Mouse (Mus musculus) lung, embryonic 14.5 days (tissue): ENCODE results near the gene Lnpep. TPM values are rescaled to one million over a fixed set of nuclear protein-coding genes. Genes with fewer than 3 reads are reported as not detected.

Source experiments
- ATAC-seq: fragments of 200-750 bp; cut with Nextera tagmentation; 2 replicates; pipeline ENCODE4 v1.8.0; 2017; ENCODE audit warnings: mild to moderate bottlenecking, moderate TSS enrichment, moderate library complexity; ENCODE audit not compliant: insufficient read depth
- DNase-seq: peaks from one replicate; pipeline ENCODE4 v3.0.0-alpha.2; 2015
- H3K27ac ChIP-seq: fragments of 300-500 bp; sonication (generic); 2 replicates; pipeline ENCODE4 v1.5.1; 2014; ENCODE audit warnings: low read depth, mild to moderate bottlenecking, moderate library complexity
- H3K27me3 ChIP-seq: fragments of 300-500 bp; sonication (generic); 2 replicates; pipeline ENCODE4 v1.6.1; 2014; ENCODE audit warnings: low read length, control low read depth; ENCODE audit not compliant: insufficient read depth
- H3K36me3 ChIP-seq: fragments of 300-500 bp; sonication (generic); 2 replicates; pipeline ENCODE4 v1.6.1; 2014; ENCODE audit warnings: control low read depth; ENCODE audit not compliant: insufficient read depth
- H3K4me1 ChIP-seq: fragments of 300-500 bp; sonication (generic); 2 replicates; pipeline ENCODE4 v1.6.1; 2014; ENCODE audit warnings: antibody characterized with exemption, control low read depth; ENCODE audit not compliant: insufficient read depth
- H3K4me2 ChIP-seq: fragments of 300-500 bp; sonication (generic); 2 replicates; pipeline ENCODE4 v1.6.1; 2014; ENCODE audit warnings: mild to moderate bottlenecking
- H3K4me3 ChIP-seq: fragments of 300-500 bp; sonication (generic); 2 replicates; pipeline ENCODE4 v1.5.1; 2014; ENCODE audit warnings: low read depth, low read length
- H3K9ac ChIP-seq: fragments of 300-500 bp; sonication (generic); 2 replicates; pipeline ENCODE4 v1.6.1; 2014
- H3K9me3 ChIP-seq: fragments of 300-500 bp; sonication (generic); 2 replicates; pipeline ENCODE4 v1.6.1; 2016; ENCODE audit warnings: low read depth, low read length, control low read depth
- CTCF ChIP-seq: IDR thresholded peaks from 2 replicates; pipeline ENCODE4 v1.5.1; 2016; ENCODE audit warnings: antibody characterized with exemption, low read depth
- WGBS: fragments of 180-500 bp; shearing (Covaris S2); extraction: QIAGEN DNeasy Blood & Tissue Kit; methylation state at CpG from one replicate; pipeline ENCODE4 v1.1.7; 2014; 5-methylcytosine and 5-hydroxymethylcytosine counted together
- polyA plus RNA-seq: library from polyadenylated mRNA; unstranded; fragments of >200 nt; fragmentation: Nextera tagmentation; extraction: Ambion mirVana; gene quantifications from 2 replicates; pipeline ENCODE4 v1.2.1, GENCODE M21; 2014

The Lnpep gene
- polyA plus RNA-seq, 1 experiment from 2014 or later: 8.4 TPM

DNA sequence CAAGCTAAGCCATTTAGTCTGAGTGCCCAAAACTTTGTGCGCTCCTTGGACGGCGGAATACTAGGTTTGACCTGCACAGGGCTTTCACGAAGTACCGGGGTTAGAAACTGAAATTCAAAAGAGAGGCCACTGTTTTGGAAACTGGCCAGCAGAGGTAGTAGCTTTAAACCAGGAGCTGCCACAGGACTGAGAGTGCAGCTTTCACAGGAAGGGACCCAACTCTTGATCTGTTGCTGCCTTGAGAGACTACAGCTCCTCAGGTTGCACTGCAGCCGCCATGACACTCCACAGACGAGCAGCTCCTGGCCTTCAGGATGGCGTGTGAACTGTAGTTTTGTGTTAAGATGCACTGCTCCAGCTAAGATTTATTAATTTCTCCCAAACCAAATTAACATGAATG, 132.7 kb downstream of the Lnpep start:
- H3K4me2 ChIP-seq: no peak overlapping the region
- no peak overlapping the region for H3K9ac ChIP-seq
- DNase-seq (no peak), ATAC-seq (no peak)
- H3K4me1 ChIP-seq: no peaks in the 10 kb centered on the region
- H3K9me3 ChIP-seq: no peaks in the 10 kb centered on the region
- no peaks in the 10 kb centered on the region for H3K36me3 ChIP-seq
- no peak overlapping the region for H3K4me3 ChIP-seq
- no peak for TF ChIP-seq CTCF
- H3K27me3 ChIP-seq: no peaks in the 10 kb centered on the region
- no peak overlapping the region for H3K27ac ChIP-seq
- WGBS: 80% methylated on average over 8 of the region's 8 CpGs

DNA sequence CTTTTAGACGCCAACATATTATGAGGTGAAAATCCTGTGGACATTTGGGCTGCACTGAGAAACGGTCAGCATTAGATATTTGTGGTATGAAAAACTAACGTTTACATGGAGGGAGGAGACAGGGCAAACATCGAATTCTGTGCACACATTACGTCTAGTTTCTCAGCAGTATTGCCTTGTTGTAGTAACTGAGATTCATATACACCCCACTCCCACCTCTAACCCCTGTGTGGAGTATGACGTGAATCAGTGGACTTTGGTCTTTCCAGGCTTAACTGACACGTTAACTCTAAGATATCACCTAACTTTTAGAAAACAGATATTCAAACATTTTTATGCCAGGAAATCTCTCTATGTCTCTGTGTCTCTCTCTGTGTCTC, 133.2 kb downstream of the Lnpep start:
- 42% methylated on average over 7 of the region's 7 CpGs for WGBS
- DNase-seq: no peak
- Histone ChIP-seq H3K4me1 (no peaks in the 10 kb centered on the region), H3K36me3 (no peaks in the 10 kb centered on the region), H3K4me3 (no peak overlapping the region), H3K27ac (no peak overlapping the region), H3K4me2 (no peak overlapping the region; the same call in 1 of the 2 replicates), H3K27me3 (no peaks in the 10 kb centered on the region), H3K9ac (no peak overlapping the region), H3K9me3 (no peaks in the 10 kb centered on the region)
- no peak for TF ChIP-seq CTCF
- peak; percentile 49 for ATAC-seq

DNA sequence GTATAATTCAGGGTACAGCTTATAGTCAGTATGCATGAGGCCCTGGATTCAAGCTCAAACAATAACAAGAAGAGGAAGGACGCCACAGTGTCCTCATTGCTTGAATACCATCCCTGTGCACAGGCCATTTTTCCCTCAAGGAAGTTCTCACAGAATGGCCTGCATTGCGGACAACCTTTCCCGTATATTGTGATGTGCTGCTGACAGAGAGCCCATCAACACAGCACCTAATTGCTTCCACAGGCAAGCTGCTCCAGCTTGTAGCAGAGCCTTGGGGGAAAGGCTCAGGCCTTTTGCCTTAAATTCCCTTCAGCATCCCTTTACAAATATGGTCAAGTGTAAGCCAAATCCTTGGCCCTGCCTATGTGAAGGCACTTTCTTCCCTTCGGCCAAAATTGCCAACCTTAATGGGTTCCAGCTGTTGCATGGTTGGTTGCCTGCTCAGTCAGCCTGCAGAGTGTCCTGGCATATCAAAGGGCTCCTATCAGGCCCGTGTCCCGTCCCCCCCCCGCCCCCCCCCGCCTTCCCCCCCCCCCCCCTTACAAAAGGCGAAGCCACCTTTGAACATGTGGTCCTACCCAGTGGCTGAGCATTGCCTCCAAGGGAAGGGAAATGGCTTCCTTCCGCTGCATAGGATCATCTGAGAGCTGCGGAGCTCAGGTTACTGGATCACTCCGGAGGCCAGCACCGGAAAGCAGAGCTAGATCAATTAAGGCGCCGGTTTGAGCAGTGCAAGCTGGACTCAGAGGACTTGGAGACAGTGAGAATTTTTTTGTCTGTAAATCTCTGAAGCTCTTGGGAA, 133.8 kb downstream of the Lnpep start:
- ATAC-seq (peak; percentile 96), DNase-seq (peak; percentile 72)
- H3K4me1 ChIP-seq: no peaks in the 10 kb centered on the region
- H3K27ac ChIP-seq: no peak overlapping the region
- H3K27me3 ChIP-seq: no peaks in the 10 kb centered on the region
- no peak overlapping the region for H3K9ac ChIP-seq
- H3K9me3 ChIP-seq: no peaks in the 10 kb centered on the region
- 29% methylated on average over 12 of the region's 15 CpGs for WGBS
- peak overlapping the region; percentile 1; the same call in 1 of the 2 replicates for H3K4me2 ChIP-seq
- no peak overlapping the region for H3K4me3 ChIP-seq
- no peak for TF ChIP-seq CTCF
- no peaks in the 10 kb centered on the region for H3K36me3 ChIP-seq

DNA sequence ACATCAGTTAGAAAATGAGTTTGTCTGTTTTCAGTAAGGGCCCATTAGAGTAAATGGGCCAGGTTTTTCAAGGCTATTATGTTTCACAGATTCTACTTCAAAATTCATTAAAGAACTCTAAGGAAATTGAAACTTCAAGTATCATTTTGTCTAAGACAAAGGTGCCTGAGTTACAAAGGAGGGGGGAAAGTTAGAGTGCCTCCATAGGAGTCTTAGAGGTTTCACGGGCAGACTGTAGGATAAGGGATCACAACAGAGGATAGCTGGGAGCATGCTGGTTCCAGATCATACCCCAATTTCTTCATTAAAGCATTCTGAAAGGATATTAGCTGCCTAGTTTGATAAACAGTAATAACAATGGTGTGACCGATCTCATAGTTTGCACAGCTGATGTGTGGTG, 139.1 kb downstream of the Lnpep start:
- no peak overlapping the region for H3K4me2 ChIP-seq
- H3K27me3 ChIP-seq: no peaks in the 10 kb centered on the region
- ATAC-seq (no peak), DNase-seq (no peak)
- H3K36me3 ChIP-seq: no peaks in the 10 kb centered on the region
- H3K9me3 ChIP-seq: no peaks in the 10 kb centered on the region
- H3K4me3 ChIP-seq: no peak overlapping the region
- no peak overlapping the region for H3K9ac ChIP-seq
- H3K4me1 ChIP-seq: no peaks in the 10 kb centered on the region
- TF ChIP-seq CTCF: no peak
- no peak overlapping the region for H3K27ac ChIP-seq
- WGBS: 62% methylated on average over 2 of the region's 2 CpGs

Other genes starting within 250 kb of the Lnpep start
- 0.26 and 0.60 TPM in 2 replicates for gene Lix1, start 222.4 kb downstream of the Lnpep start, polyA plus RNA-seq
- gene Vmn2r90, start 78.7 kb upstream of the Lnpep start, polyA plus RNA-seq: not detected in 2 replicates
- 33.2 and 38.9 TPM in 2 replicates for gene Spaca6, start 202.1 kb upstream of the Lnpep start, polyA plus RNA-seq
- gene Has1, start 230.2 kb upstream of the Lnpep start, polyA plus RNA-seq: 2.1 and 2.2 TPM in 2 replicates